Mouse (Mus musculus): ENCODE measurements at regions not wholly inside any gene's neighbourhood (a gene's known extent, or its start where the extent isn't known, plus 50 kb on each side); places are given as distances from the start of the nearest gene placed in this dataset.

DNA sequence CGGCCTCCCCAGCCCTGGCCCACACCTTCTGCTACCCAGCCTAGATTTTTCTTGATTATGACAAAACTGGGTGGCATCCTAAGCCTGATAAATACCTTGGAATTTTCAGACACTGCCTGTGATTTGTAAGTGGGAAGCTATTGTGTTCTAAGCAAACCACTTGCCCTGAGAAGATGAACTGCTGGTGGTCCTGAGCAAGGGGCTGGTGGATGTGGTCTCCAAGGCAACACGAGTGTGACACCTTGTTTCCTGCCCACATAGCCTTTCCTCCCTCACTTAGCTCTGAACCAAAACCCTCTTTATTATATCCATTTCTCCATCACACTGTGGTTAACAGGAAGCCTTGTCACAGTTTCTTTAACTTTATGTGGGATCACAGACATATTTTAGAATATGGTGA is 105.4 kb upstream of the Slc1a3 start:
- TF ChIP-seq GATA1 (IDR thresholded peaks at IDR 0.05; ENCODE audit: borderline replicate concordance, low read length) (no peak), FLI1 (IDR thresholded peaks at IDR 0.05; ENCODE audit: low read length) (no peak)

Data from megakaryocyte, embryonic 14.5 days (primary cell).